Mouse (Mus musculus) CH12.LX (cell line): ENCODE results near the gene Ctbp2. TPM values are rescaled to one million over a fixed set of nuclear protein-coding genes. Genes with fewer than 3 reads are reported as not detected.
A peak's percentile ranks its signal among the peaks of the same experiment; 100 is the strongest.

Source experiments
- DNase-seq: peaks from one replicate; pipeline ENCODE4 v3.0.0-alpha.2; 2013; ENCODE audit errors: extremely low read depth
- H3K27ac ChIP-seq: 2 replicates; pipeline ENCODE4 v1.5.1; 2012; ENCODE audit warnings: low read depth, mild to moderate bottlenecking, control low read depth, moderate library complexity; ENCODE audit not compliant: insufficient read depth
- H3K27me3 ChIP-seq: replicated peaks from 2 replicates; pipeline ENCODE3; 2012; ENCODE audit warnings: inconsistent platforms
- H3K36me3 ChIP-seq, 2 experiments: replicated peaks in 1 of 2; 2 replicates each; pipeline versions ENCODE3 to v1.6.1; 2012; ENCODE audit warnings: inconsistent platforms in 1 of 2, low read length in 1 of 2, mild to moderate bottlenecking in 1 of 2, mixed read lengths in 1 of 2, moderate library complexity in 1 of 2; ENCODE audit not compliant: control insufficient read depth in 1 of 2, insufficient read depth in 1 of 2
- H3K4me1 ChIP-seq, 2 experiments: 2 replicates each; pipeline ENCODE4 v1.6.1; 2012; ENCODE audit warnings: inconsistent platforms in 1 of 2, moderate library complexity in 1 of 2; ENCODE audit not compliant: insufficient read depth in 2 of 2, control insufficient read depth in 1 of 2
- H3K4me2 ChIP-seq: 2 replicates; pipeline ENCODE4 v1.6.1; 2012; ENCODE audit warnings: low read depth, mild to moderate bottlenecking, control low read depth; ENCODE audit not compliant: poor library complexity, insufficient read depth, severe bottlenecking
- H3K4me3 ChIP-seq, 3 experiments: fragments of 150-350 bp in 1 of 3; sonication (generic) in 1 of 3; replicated peaks in 1 of 3; 2 replicates each; pipeline versions ENCODE3 to v1.5.1; 2011 to 2012; ENCODE audit warnings: low read depth in 2 of 3, low read length in 2 of 3, mild to moderate bottlenecking in 2 of 3, moderate library complexity in 2 of 3, control low read depth in 1 of 3, improper control_type of control experiment in 1 of 3, inconsistent platforms in 1 of 3, mixed read lengths in 1 of 3; ENCODE audit not compliant: poor library complexity in 1 of 3
- H3K79me2 ChIP-seq: replicated peaks from 2 replicates; pipeline ENCODE4 v1.6.1; 2012; ENCODE audit warnings: mild to moderate bottlenecking, moderate library complexity; ENCODE audit not compliant: control insufficient read depth, poor library complexity, insufficient read depth, severe bottlenecking; ENCODE audit errors: extremely low read depth
- H3K9ac ChIP-seq: 2 replicates; pipeline ENCODE4 v1.6.1; 2012; ENCODE audit warnings: low read depth, mild to moderate bottlenecking, control low read depth, moderate library complexity; ENCODE audit not compliant: insufficient read depth
- H3K9me3 ChIP-seq: replicated peaks from 2 replicates; pipeline ENCODE3; 2012; ENCODE audit warnings: low read length, inconsistent platforms, mixed read lengths
- BHLHE40 ChIP-seq: IDR thresholded peaks from 2 replicates; pipeline ENCODE4 v1.6.1; 2011; ENCODE audit warnings: mild to moderate bottlenecking, low read depth, low read length, improper control_type of control experiment
- CHD2 ChIP-seq: IDR thresholded peaks from 2 replicates; pipeline ENCODE4 v1.6.1; 2011; ENCODE audit warnings: low read length, improper control_type of control experiment
- CTCF ChIP-seq, 2 experiments: IDR thresholded peaks in 1 of 2; conservative IDR thresholded peaks in 1 of 2; 2 replicates each; pipeline ENCODE4 v1.5.1; 2011 to 2012; ENCODE audit warnings: low read depth in 2 of 2, low read length in 2 of 2, improper control_type of control experiment in 1 of 2, inconsistent platforms in 1 of 2, mild to moderate bottlenecking in 1 of 2, moderate library complexity in 1 of 2
- E2F4 ChIP-seq: IDR thresholded peaks from 2 replicates; pipeline ENCODE4 v1.6.1; 2011; ENCODE audit warnings: low read depth, low read length, improper control_type of control experiment; ENCODE audit not compliant: insufficient replicate concordance
- ELF1 ChIP-seq: IDR thresholded peaks from 2 replicates; pipeline ENCODE4 v1.6.1; 2014; ENCODE audit warnings: low read depth, mild to moderate bottlenecking, inconsistent platforms, low read length, improper control_type of control experiment
- GABPA ChIP-seq: IDR thresholded peaks from 2 replicates; pipeline ENCODE4 v1.6.1; 2012; ENCODE audit warnings: low read depth, low read length, improper control_type of control experiment, inconsistent platforms; ENCODE audit not compliant: insufficient replicate concordance
- JUND ChIP-seq: conservative IDR thresholded peaks from 2 replicates; pipeline ENCODE4 v1.6.1; 2011; ENCODE audit warnings: low read depth, low read length, improper control_type of control experiment
- KAT2A ChIP-seq: IDR thresholded peaks from 2 replicates; pipeline ENCODE4 v1.6.1; 2012; ENCODE audit warnings: low read length, improper control_type of control experiment, inconsistent platforms; ENCODE audit not compliant: insufficient replicate concordance
- MAZ ChIP-seq: IDR thresholded peaks from 2 replicates; pipeline ENCODE4 v1.6.1; 2012; ENCODE audit warnings: low read depth, mild to moderate bottlenecking, inconsistent platforms, low read length, improper control_type of control experiment, moderate library complexity
- MEF2A ChIP-seq: IDR thresholded peaks from 2 replicates; pipeline ENCODE4 v1.6.1; 2014; ENCODE audit warnings: low read depth, mild to moderate bottlenecking, inconsistent platforms, low read length, improper control_type of control experiment, borderline replicate concordance
- MYC ChIP-seq: IDR thresholded peaks from 2 replicates; pipeline ENCODE4 v1.6.1; 2011; ENCODE audit warnings: low read depth, mild to moderate bottlenecking, improper control_type of control experiment, low read length
- NELFE ChIP-seq: IDR thresholded peaks from 2 replicates; pipeline ENCODE4 v1.6.1; 2011; ENCODE audit warnings: low read depth, low read length, improper control_type of control experiment
- NRF1 ChIP-seq: IDR thresholded peaks from 2 replicates; pipeline ENCODE4 v1.6.1; 2014; ENCODE audit warnings: low read depth, mild to moderate bottlenecking, inconsistent platforms, low read length, improper control_type of control experiment, moderate library complexity
- PAX5 ChIP-seq: IDR thresholded peaks from 2 replicates; pipeline ENCODE4 v1.6.1; 2012; ENCODE audit warnings: low read length, inconsistent platforms, mixed read lengths
- POLR2A ChIP-seq: IDR thresholded peaks from 2 replicates; pipeline ENCODE4 v1.6.1; 2011; ENCODE audit warnings: low read depth, mild to moderate bottlenecking, improper control_type of control experiment, low read length
- POLR2AphosphoS2 ChIP-seq: IDR thresholded peaks from 2 replicates; pipeline ENCODE4 v1.6.1; 2011; ENCODE audit warnings: low read depth, low read length, improper control_type of control experiment
- RAD21 ChIP-seq: IDR thresholded peaks from 2 replicates; pipeline ENCODE4 v1.6.1; 2011; ENCODE audit warnings: low read depth, mild to moderate bottlenecking, low read length, improper control_type of control experiment, moderate library complexity
- SIN3A ChIP-seq: IDR thresholded peaks from 2 replicates; pipeline ENCODE4 v1.6.1; 2012; ENCODE audit warnings: low read length, improper control_type of control experiment, inconsistent platforms
- SMC3 ChIP-seq: IDR thresholded peaks from 2 replicates; pipeline ENCODE4 v1.6.1; 2011; ENCODE audit warnings: low read depth, low read length, improper control_type of control experiment
- TBP ChIP-seq: conservative IDR thresholded peaks from 2 replicates; pipeline ENCODE4 v1.6.1; 2011; ENCODE audit warnings: low read depth, low read length, improper control_type of control experiment
- TCF12 ChIP-seq: IDR thresholded peaks from 2 replicates; pipeline ENCODE4 v1.6.1; 2014; ENCODE audit warnings: low read depth, mild to moderate bottlenecking, inconsistent platforms, low read length, improper control_type of control experiment
- USF1 ChIP-seq: IDR thresholded peaks from 2 replicates; pipeline ENCODE4 v1.6.1; 2014; ENCODE audit warnings: low read depth, mild to moderate bottlenecking, inconsistent platforms, low read length, improper control_type of control experiment
- ZC3H11A ChIP-seq: IDR thresholded peaks from 2 replicates; pipeline ENCODE4 v1.6.1; 2012; ENCODE audit warnings: low read depth, mild to moderate bottlenecking, inconsistent platforms, low read length, improper control_type of control experiment
- ZKSCAN1 ChIP-seq: IDR thresholded peaks from 2 replicates; pipeline ENCODE4 v1.6.1; 2012; ENCODE audit warnings: low read depth, inconsistent platforms, low read length, improper control_type of control experiment, borderline replicate concordance
- ZNF384 ChIP-seq: IDR thresholded peaks from 2 replicates; pipeline ENCODE4 v1.6.1; 2012; ENCODE audit warnings: low read depth, low read length, improper control_type of control experiment, inconsistent platforms
- dilution Hi-C: fragments of 300-500 bp; cut with MboI; formaldehyde crosslinking; loops from 2 replicates; pipeline ENCODE4 v1.14.3; 2020; ENCODE audit warnings: low sequenced_read_pairs; ENCODE audit not compliant: extremely low pct_unique_long_range_greater_than_20kb, extremely low pct_ligation_motif_present
- in situ Hi-C: fragments of 300-500 bp; cut with MboI; formaldehyde crosslinking; loops from 3 replicates; pipeline ENCODE4 v1.14.3; 2019; ENCODE audit warnings: low sequenced_read_pairs, low pct_ligation_motif_present, low pct_unique_long_range_greater_than_20kb, mixed read lengths
- polyA plus RNA-seq: library from polyadenylated mRNA; unstranded; fragments of >175 nt; gene quantifications from 2 replicates; pipeline ENCODE4 v1.2.1, GENCODE M21; 2012; ENCODE audit warnings: low read depth; ENCODE audit not compliant: insufficient read length
- total RNA-seq, 2 experiments: library from RNA; depleted of rRNA; stranded (reverse); fragments of 300-350 nt in 1 of 2; fragments of >200 nt in 1 of 2; gene quantifications; 2 replicates each; pipeline ENCODE4 v1.2.3; 2012 to 2014

The Ctbp2 gene
- total and polyA plus RNA-seq, 3 experiments, result 0.59 to 1.1 (median 0.68) TPM

DNA sequence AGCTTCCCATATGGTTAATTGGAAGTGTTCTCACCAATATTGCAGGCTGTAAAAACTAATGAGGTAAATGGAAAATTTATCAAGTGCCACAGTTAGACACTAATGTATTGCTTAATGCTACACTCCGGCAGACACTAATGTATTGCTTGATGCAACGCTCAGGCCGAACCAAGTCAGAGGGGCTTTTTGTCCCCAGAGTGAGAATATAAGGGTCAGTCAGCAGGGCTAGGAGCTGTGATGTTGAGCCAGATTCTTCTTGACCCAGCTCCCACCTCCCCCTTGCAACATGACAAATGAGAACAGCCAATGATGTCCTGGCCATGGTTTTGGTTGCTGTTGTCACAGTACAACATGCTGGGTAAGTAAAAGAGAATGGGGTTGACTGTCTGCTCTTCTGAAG, 44.8 kb upstream of the Ctbp2 start:
- in situ Hi-C loops, result no loop called here
- dilution Hi-C loops, result no loop called here
- no peaks in the 10 kb centered on the region for H3K36me3 ChIP-seq

DNA sequence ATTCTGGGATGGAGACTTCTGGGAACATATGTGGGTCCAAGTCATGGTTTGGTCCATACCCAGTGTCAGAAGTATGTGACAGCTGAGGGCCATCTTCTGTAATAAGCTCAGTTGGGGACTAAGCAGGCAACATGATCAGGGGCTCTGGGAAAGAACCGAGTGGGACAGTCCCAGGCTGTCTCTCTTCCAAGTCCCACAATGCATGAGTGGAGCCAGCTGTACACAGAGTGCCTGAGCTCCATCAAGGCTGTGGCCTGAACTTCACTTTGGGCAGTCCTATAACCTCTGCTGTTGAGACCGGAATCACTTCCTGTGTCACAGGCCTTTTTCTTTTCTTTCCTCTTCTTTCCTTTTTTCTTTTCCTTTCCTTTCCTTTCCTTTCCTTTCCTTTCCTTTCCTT, 43.7 kb upstream of the Ctbp2 start:
- Histone ChIP-seq H3K4me3 (no peak overlapping the region), H3K79me2 (no peaks in the 10 kb centered on the region), H3K9ac (no peak overlapping the region), H3K4me1 (no peaks in the 10 kb centered on the region), H3K4me2 (no peak overlapping the region), H3K36me3 (no peaks in the 10 kb centered on the region), H3K9me3 (no peaks in the 10 kb centered on the region), H3K27me3 (peaks cover 89% of the 10 kb centered on the region), H3K27ac (no peak overlapping the region)
- DNase-seq, result no peak
- in situ Hi-C loops, result no loop called here
- dilution Hi-C loops, result no loop called here
- TF ChIP-seq TBP, result peak; percentile 71; the same call in 1 of the 2 replicates
- TF ChIP-seq PAX5, result no peak

More for the DNA sequence above, 44.8 kb upstream of the Ctbp2 start:
- H3K4me1 ChIP-seq, result no peaks in the 10 kb centered on the region
- H3K27me3 ChIP-seq, result peaks cover 85% of the 10 kb centered on the region
- DNase-seq, result no peak
- H3K27ac ChIP-seq, result no peak overlapping the region
- H3K4me3 ChIP-seq, result no peak overlapping the region
- H3K79me2 ChIP-seq, result no peaks in the 10 kb centered on the region
- no peak overlapping the region for H3K4me2 ChIP-seq
- H3K9me3 ChIP-seq, result no peaks in the 10 kb centered on the region
- TF ChIP-seq ELF1, result no peak
- no peak for TF ChIP-seq ZKSCAN1
- no peak for TF ChIP-seq POLR2A
- no peak for TF ChIP-seq POLR2AphosphoS2
- no peak for TF ChIP-seq KAT2A
- TF ChIP-seq BHLHE40, result no peak
- TF ChIP-seq TCF12, result no peak
- no peak overlapping the region for H3K9ac ChIP-seq

DNA sequence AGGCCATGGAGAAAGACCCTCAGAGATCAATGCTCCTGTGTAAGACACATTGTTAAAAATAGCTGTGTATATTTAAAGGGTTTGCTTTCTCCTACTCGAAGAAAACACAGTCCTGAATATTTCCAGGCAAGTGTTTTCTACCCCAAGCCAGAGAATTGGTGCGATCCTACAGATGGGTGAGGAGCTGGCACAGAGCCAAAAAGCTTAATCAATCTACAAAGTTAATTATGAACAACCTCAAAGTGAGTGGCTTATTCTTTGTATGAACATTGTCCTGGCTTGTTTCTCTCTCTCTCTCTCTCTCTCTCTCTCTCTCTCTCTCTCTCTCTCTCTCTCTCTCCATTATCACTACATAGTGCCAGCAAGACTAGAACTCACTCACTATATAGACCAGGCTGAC, 40.6 kb upstream of the Ctbp2 start:
- in situ Hi-C loops, result no loop called here
- TF ChIP-seq NELFE, result no peak
- TF ChIP-seq USF1, result no peak
- no peak for TF ChIP-seq CTCF (conservative IDR thresholded peaks at IDR 0.05 in 1 of 2, IDR thresholded peaks at IDR 0.05 in 1 of 2; ENCODE audit: low read depth in 2 of 2, low read length in 2 of 2)
- TF ChIP-seq SIN3A, result no peak
- no peak for TF ChIP-seq ZNF384
- TF ChIP-seq PAX5, result no peak
- no peak for TF ChIP-seq JUND
- no peak for TF ChIP-seq MYC
- no peak for TF ChIP-seq RAD21
- no peak for TF ChIP-seq E2F4
- no peak for TF ChIP-seq MAZ
- no peak for TF ChIP-seq GABPA
- TF ChIP-seq NRF1, result no peak
- no peak for TF ChIP-seq ZC3H11A
- no peak for TF ChIP-seq MEF2A
- TF ChIP-seq SMC3, result no peak
- no peak for TF ChIP-seq CHD2
- no peak for TF ChIP-seq ZKSCAN1
- H3K9me3 ChIP-seq, result no peaks in the 10 kb centered on the region

More for the DNA sequence above, 40.6 kb upstream of the Ctbp2 start:
- dilution Hi-C loops, result no loop called here
- H3K27me3 ChIP-seq, result peaks cover 92% of the 10 kb centered on the region
- no peak overlapping the region for H3K9ac ChIP-seq
- no peak for DNase-seq
- no peak overlapping the region for H3K4me2 ChIP-seq
- H3K27ac ChIP-seq, result no peak overlapping the region
- no peaks in the 10 kb centered on the region for H3K79me2 ChIP-seq
- no peak overlapping the region for H3K4me3 ChIP-seq
- H3K36me3 ChIP-seq, result no peaks in the 10 kb centered on the region
- no peaks in the 10 kb centered on the region for H3K4me1 ChIP-seq
